Mouse (Mus musculus): ENCODE data around the gene Cemip2. TPM values are rescaled to one million over a fixed set of nuclear protein-coding genes. Genes with fewer than 3 reads are reported as not detected.

Gene Cemip2
- 10 to 100 TPM in 1 of 2 experiments, under 1 TPM in 1; 0.64 to 12.5 TPM for polyA plus RNA-seq (2012; fragmentation: generic; extraction: Trizol)

GRCm38 (mm10) chr19:21778147-21778917, at the start of gene Cemip2:
Gene Cemip2 (plus strand): TSS chr19:21778342.

Other genes with a start within 250 kb of the Cemip2 start
- gene 1110059E24Rik, start 125.4 kb upstream of the Cemip2 start, polyA plus RNA-seq (2012; fragmentation: generic; extraction: Trizol), result 10 to 100 TPM in 1 of 2 experiments, 1 to 10 TPM in 1; 1.3 to 14.8 TPM
- 1 to 10 TPM in 1 of 2 experiments, under 1 TPM in 1; 0.76 to 4.2 TPM for gene Abhd17b, start 125.2 kb upstream of the Cemip2 start, polyA plus RNA-seq (2012; fragmentation: generic; extraction: Trizol)

All from C3H10T1/2 (cell line).